Mouse (Mus musculus): ENCODE measurements at regions not wholly inside any gene's neighbourhood (a gene's known extent, or its start where the extent isn't known, plus 50 kb on each side); places are given as distances from the start of the nearest gene placed in this dataset.
A peak's percentile ranks its signal among the peaks of the same experiment; 100 is the strongest.

GRCm38 (mm10) chr13:52015496-52015895 lies 169.0 kb downstream of the Gadd45g start:
- no peak for DNase-seq (ENCODE audit: low spot score)

GRCm38 (mm10) chr13:52017598-52018190 lies 171.2 kb downstream of the Gadd45g start:
- no peak for DNase-seq (ENCODE audit: low spot score)

GRCm38 (mm10) chr13:52019647-52020046 lies 173.2 kb downstream of the Gadd45g start:
- DNase-seq (ENCODE audit: low spot score): no peak

- no peak for DNase-seq (ENCODE audit: low spot score)
These were observed 174.7 kb downstream of the Gadd45g start for GRCm38 (mm10) chr13:52021150-52021549.

GRCm38 (mm10) chr13:52021828-52022227 lies 175.3 kb downstream of the Gadd45g start:
- no peak for DNase-seq (ENCODE audit: low spot score)

GRCm38 (mm10) chr13:52022529-52022928 lies 176.1 kb downstream of the Gadd45g start:
- no peak for DNase-seq (ENCODE audit: low spot score)

- DNase-seq (ENCODE audit: low spot score): no peak
These were observed 177.9 kb downstream of the Gadd45g start for GRCm38 (mm10) chr13:52024349-52024748.

- peak; percentile 10 for DNase-seq (ENCODE audit: low spot score)
These were observed 178.5 kb downstream of the Gadd45g start for GRCm38 (mm10) chr13:52024832-52025481.

GRCm38 (mm10) chr13:52025482-52025848 lies 179.0 kb downstream of the Gadd45g start:
- DNase-seq (ENCODE audit: low spot score): no peak

- DNase-seq (ENCODE audit: low spot score): peak; percentile 89
These were observed 179.8 kb downstream of the Gadd45g start for GRCm38 (mm10) chr13:52026291-52026690.

GRCm38 (mm10) chr13:52029868-52030422 lies 183.5 kb downstream of the Gadd45g start:
- no peak for DNase-seq (ENCODE audit: low spot score)

- DNase-seq (ENCODE audit: low spot score): no peak
These were observed 185.0 kb downstream of the Gadd45g start for GRCm38 (mm10) chr13:52031465-52031864.

GRCm38 (mm10) chr13:52035731-52036130 lies 189.3 kb downstream of the Gadd45g start:
- DNase-seq (ENCODE audit: low spot score): peak; percentile 31

GRCm38 (mm10) chr13:52036351-52036750 lies 189.9 kb downstream of the Gadd45g start:
- DNase-seq (ENCODE audit: low spot score): peak; percentile 8

GRCm38 (mm10) chr13:52037218-52037617 lies 190.7 kb downstream of the Gadd45g start:
- DNase-seq (ENCODE audit: low spot score): no peak

GRCm38 (mm10) chr13:52041467-52042421 lies 195.3 kb downstream of the Gadd45g start:
- no peak for DNase-seq (ENCODE audit: low spot score)

GRCm38 (mm10) chr13:52042867-52043266 lies 196.4 kb downstream of the Gadd45g start:
- no peak for DNase-seq (ENCODE audit: low spot score)

- no peak for DNase-seq (ENCODE audit: low spot score)
These were observed 197.4 kb downstream of the Gadd45g start for GRCm38 (mm10) chr13:52043916-52044315.

- no peak for DNase-seq (ENCODE audit: low spot score)
These were observed 198.9 kb downstream of the Gadd45g start for GRCm38 (mm10) chr13:52045349-52045748.

GRCm38 (mm10) chr13:52046020-52046419 lies 199.5 kb downstream of the Gadd45g start:
- no peak for DNase-seq (ENCODE audit: low spot score)

GRCm38 (mm10) chr13:52046700-52047099 lies 200.2 kb downstream of the Gadd45g start:
- no peak for DNase-seq (ENCODE audit: low spot score)

- no peak for DNase-seq (ENCODE audit: low spot score)
These were observed 201.5 kb downstream of the Gadd45g start for GRCm38 (mm10) chr13:52047937-52048336.

Measured in T-cell, adult 2 months (primary cell).